Mouse (Mus musculus): ENCODE results near the gene Kti12.

DNA sequence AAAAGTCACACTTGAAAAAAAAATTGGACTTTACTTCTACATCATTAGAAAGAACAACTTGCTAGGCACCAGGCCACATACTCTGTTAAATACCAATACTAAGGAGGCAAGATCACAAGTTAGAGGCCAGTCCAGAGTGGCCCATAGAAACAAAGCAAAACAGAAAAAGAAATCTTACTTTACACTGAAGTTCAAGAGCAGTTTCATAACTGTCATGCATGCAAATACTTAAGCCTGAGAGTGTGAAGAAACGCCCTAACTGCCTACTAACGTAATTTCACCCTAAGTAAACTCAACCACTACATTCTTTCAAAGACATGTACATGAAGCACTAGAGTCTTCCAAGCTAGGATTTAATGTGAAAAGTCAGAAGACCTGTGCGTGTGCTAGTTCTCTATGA lies 21.9 kb upstream of the Kti12 start:
- TF ChIP-seq CTCF (IDR thresholded peaks at IDR 0.05; ENCODE audit: control insufficient read depth, insufficient read depth, low read length) (no peak), POLR2A (IDR thresholded peaks at IDR 0.05; ENCODE audit: borderline replicate concordance, control insufficient read depth, low read depth, low read length) (no peak)

Measured in bone marrow, adult 2 months (tissue).